ENCODE assay signal across 8 mouse cellular contexts in genomic region chr12:24708824-24709218, GRCm38 (mm10). TPM values are rescaled to one million over a fixed set of nuclear protein-coding genes. Genes with fewer than 3 reads are reported as not detected.
DNase-seq lines count a peak whose midpoint lies in the region; ATAC-seq and TF ChIP-seq lines count a peak whose summit lies in the region.

No protein-coding gene starts in this region.

- H3K9me3 ChIP-seq in erythroblast, embryonic 14.5 days (ENCODE audit: control insufficient read depth, low read length): no peaks in the 10 kb centered on the region
- H3K9me3 ChIP-seq in liver, embryonic 11.5 days (ENCODE audit: control insufficient read depth, low read length): no peaks in the 10 kb centered on the region

- H3K4me3 ChIP-seq in erythroblast, embryonic 14.5 days (replicated peaks): peak overlapping the region; percentile 100
- H3K4me3 ChIP-seq in testis, adult 2 months (ENCODE audit: control insufficient read depth, low read depth, low read length): peak overlapping the region; percentile 91
- H3K4me3 ChIP-seq in liver, embryonic 11.5 days (ENCODE audit: low read depth, low read length): peak overlapping the region; percentile 96

- no peak for ATAC-seq in erythroblast, adult 5-6 weeks (replicated peaks; ENCODE audit: low FRiP score, poor library complexity, severe bottlenecking)
- ATAC-seq in liver, embryonic 11.5 days (replicated peaks; ENCODE audit: low FRiP score): no peak

- no peak overlapping the region; the same call in 1 of the 2 replicates for H3K27ac ChIP-seq in testis, adult 2 months (ENCODE audit: control insufficient read depth, insufficient read depth, low read depth, low read length)
- H3K27ac ChIP-seq in liver, embryonic 11.5 days (ENCODE audit: low read depth, low read length): peak overlapping the region; percentile 91

- H3K27me3 ChIP-seq in erythroblast, embryonic 14.5 days (ENCODE audit: control insufficient read depth): no peaks in the 10 kb centered on the region
- H3K27me3 ChIP-seq in testis, adult 2 months (ENCODE audit: control insufficient read depth, insufficient read depth, low read length): no peaks in the 10 kb centered on the region
- no peaks in the 10 kb centered on the region for H3K27me3 ChIP-seq in liver, embryonic 11.5 days (replicated peaks; ENCODE audit: control insufficient read depth, insufficient read depth, low read length)

- no peak for DNase-seq in testis, postnatal 10 days (ENCODE audit: low spot score)
- DNase-seq in liver, embryonic 11.5 days (ENCODE audit: low spot score): no peak
- no peak for DNase-seq in ovary, postnatal 14 days (ENCODE audit: low spot score)
- no peak for DNase-seq in urinary bladder, adult 2 months (ENCODE audit: low spot score)
- no peak for DNase-seq in gastrocnemius, postnatal 4 days (ENCODE audit: low spot score in 2 of 2)

- no peak for TF ChIP-seq CTCF in testis, adult 2 months (IDR thresholded peaks at IDR 0.05; ENCODE audit: control insufficient read depth, insufficient read depth, insufficient replicate concordance, low read depth, low read length)

- peak overlapping the region; percentile 91 for H3K4me2 ChIP-seq in liver, embryonic 11.5 days

- 2% methylated on average over 17 of the region's 17 CpGs for WGBS in liver, embryonic 11.5 days

- peaks cover 77% of the 10 kb centered on the region for H3K36me3 ChIP-seq in erythroblast, embryonic 14.5 days (ENCODE audit: control insufficient read depth)
- H3K36me3 ChIP-seq in testis, adult 2 months (ENCODE audit: control insufficient read depth, insufficient read depth, low read length): no peaks in the 10 kb centered on the region; the same call in 1 of the 2 replicates
- H3K36me3 ChIP-seq in liver, embryonic 11.5 days (ENCODE audit: control insufficient read depth, insufficient read depth, low read length): peaks cover 28% of the 10 kb centered on the region

- TF ChIP-seq POLR2A in testis, adult 2 months (IDR thresholded peaks at IDR 0.05; ENCODE audit: control insufficient read depth, low read depth, low read length): no peak

- peak overlapping the region; percentile 98 for H3K9ac ChIP-seq in liver, embryonic 11.5 days (ENCODE audit: low read depth, low read length)

- peaks cover 66% of the 10 kb centered on the region for H3K4me1 ChIP-seq in erythroblast, embryonic 14.5 days (ENCODE audit: control insufficient read depth)
- peaks cover 15% of the 10 kb centered on the region for H3K4me1 ChIP-seq in testis, adult 2 months (ENCODE audit: control insufficient read depth, insufficient read depth, low read length)
- peaks cover 26% of the 10 kb centered on the region for H3K4me1 ChIP-seq in liver, embryonic 11.5 days (replicated peaks; ENCODE audit: control insufficient read depth, insufficient read depth, low read length)

RNA-seq across cellular contexts. Expression of gene Rrm2, which starts 0.8 kb away (rescaled TPM):
- 77.0 and 84.2 TPM in 2 replicates for polyA plus RNA-seq in erythroblast, embryonic 14.5 days (2012)
- 113 and 145 TPM in 2 replicates for total RNA-seq in erythroblast, adult 5-6 weeks (2015; ENCODE audit: low replicate concordance)
- total RNA-seq in erythroblast, adult 5-6 weeks (2017; ENCODE audit: low replicate concordance): 150 and 198 TPM in 2 replicates
- polyA plus RNA-seq in testis, adult 2 months (2012; rRNA removed): 5.3 and 5.5 TPM in 2 replicates
- 422 and 475 TPM in 2 replicates for polyA plus RNA-seq in liver, embryonic 11.5 days (2014; fragmentation: Nextera tagmentation; extraction: Ambion mirVana)
- polyA plus RNA-seq in urinary bladder, adult 2 months (2012; rRNA removed): 3.9 and 4.0 TPM in 2 replicates
- 10 to 100 TPM; 35.7 to 35.8 TPM for total RNA-seq in gastrocnemius, postnatal 4 days (2021)

RNA-seq across cellular contexts. Expression of gene Cys1, which starts 27.2 kb away (rescaled TPM):
- polyA plus RNA-seq in erythroblast, embryonic 14.5 days (2012): not detected in 2 replicates
- not detected in 2 replicates for total RNA-seq in erythroblast, adult 5-6 weeks (2015; ENCODE audit: low replicate concordance)
- total RNA-seq in erythroblast, adult 5-6 weeks (2017; ENCODE audit: low replicate concordance): not detected in 2 replicates
- 1.2 and 1.7 TPM in 2 replicates for polyA plus RNA-seq in testis, adult 2 months (2012; rRNA removed)
- polyA plus RNA-seq in liver, embryonic 11.5 days (2014; fragmentation: Nextera tagmentation; extraction: Ambion mirVana): 0.49 and 1.1 TPM in 2 replicates
- polyA plus RNA-seq in urinary bladder, adult 2 months (2012; rRNA removed): 49.0 and 49.9 TPM in 2 replicates
- total RNA-seq in gastrocnemius, postnatal 4 days (2021): 10 to 100 TPM in 1 of 2 experiments, 1 to 10 TPM in 1; 8.0 to 13.9 TPM

RNA-seq across cellular contexts. Expression of gene Klf11, which starts 57.7 kb away (rescaled TPM):
- polyA plus RNA-seq in erythroblast, embryonic 14.5 days (2012): 13.4 and 13.7 TPM in 2 replicates
- total RNA-seq in erythroblast, adult 5-6 weeks (2015; ENCODE audit: low replicate concordance): 4.8 and 7.9 TPM in 2 replicates
- total RNA-seq in erythroblast, adult 5-6 weeks (2017; ENCODE audit: low replicate concordance): 11.8 and 14.8 TPM in 2 replicates
- polyA plus RNA-seq in testis, adult 2 months (2012; rRNA removed): 2.5 and 3.4 TPM in 2 replicates
- polyA plus RNA-seq in liver, embryonic 11.5 days (2014; fragmentation: Nextera tagmentation; extraction: Ambion mirVana): 8.7 and 12.1 TPM in 2 replicates
- polyA plus RNA-seq in urinary bladder, adult 2 months (2012; rRNA removed): 12.3 and 13.1 TPM in 2 replicates
- total RNA-seq in gastrocnemius, postnatal 4 days (2021): 10 to 100 TPM; 18.9 to 19.4 TPM

Comparison
In these comparisons a context has a peak if more than half of its experiments do, and no peak if none do; other contexts are left out.
1. RNA of gene Rrm2, which starts 0.8 kb away (polyA plus RNA-seq): 422 to 475 TPM in liver, embryonic 11.5 days and 77.0 to 84.2 TPM in erythroblast, embryonic 14.5 days; 5.3 to 5.5 TPM in testis, adult 2 months and 3.9 to 4.0 TPM in urinary bladder, adult 2 months; every median in the first group is over 10 times any median in the second.
2. RNA of gene Cys1, which starts 27.2 kb away (polyA plus RNA-seq): 49.0 to 49.9 TPM in urinary bladder, adult 2 months; 1.2 to 1.7 TPM in testis, adult 2 months, 0.49 to 1.1 TPM in liver, embryonic 11.5 days and not detected in erythroblast, embryonic 14.5 days; every median in the first group is over 10 times any median in the second.
3. Peak in every context shown above with its lines, with median percentiles within 50 percentile points of each other: H3K4me3 ChIP-seq.